Mouse (Mus musculus): ENCODE measurements around the gene Mb21d2.

DNA sequence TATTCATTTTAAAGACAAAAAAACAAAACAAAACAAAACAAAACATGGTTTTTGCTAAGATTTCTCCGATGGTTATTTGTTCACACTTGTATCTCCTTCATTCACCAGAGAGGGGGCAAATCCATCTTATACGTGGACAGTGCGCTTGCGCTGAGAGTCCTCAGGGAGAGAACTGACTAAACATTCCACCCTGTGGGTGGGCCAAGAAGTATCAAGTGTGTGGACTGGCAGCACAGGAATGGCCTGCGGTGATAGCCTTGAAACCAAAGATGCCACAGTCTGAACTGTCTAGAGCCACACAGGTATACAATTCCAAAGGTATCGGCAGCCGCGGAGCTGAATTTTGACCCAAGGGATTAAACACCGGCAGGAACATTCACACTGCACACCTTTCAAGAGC is 89.9 kb downstream of the Mb21d2 start:
- no peak for TF ChIP-seq CTCF (IDR thresholded peaks at IDR 0.05 in 2 of 3, conservative IDR thresholded peaks at IDR 0.05 in 1 of 3; ENCODE audit: control insufficient read depth in 1 of 3, insufficient read depth in 1 of 3, low read depth in 2 of 3, low read length in 3 of 3, poor library complexity in 1 of 3, severe bottlenecking in 1 of 3)
- no peak for TF ChIP-seq MYC (IDR thresholded peaks at IDR 0.05; ENCODE audit: low read depth, low read length)
- no peak for TF ChIP-seq NELFE (IDR thresholded peaks at IDR 0.05; ENCODE audit: low read depth, low read length)
- TF ChIP-seq SMC3 (IDR thresholded peaks at IDR 0.05; ENCODE audit: low read depth, low read length) = no peak
- no peak for TF ChIP-seq ZMIZ1 (IDR thresholded peaks at IDR 0.05; ENCODE audit: low read depth, low read length)
- no peak for TF ChIP-seq TAL1 (IDR thresholded peaks at IDR 0.05; ENCODE audit: low read length)
- no peak for TF ChIP-seq BHLHE40 (IDR thresholded peaks at IDR 0.05; ENCODE audit: borderline replicate concordance, low read depth, low read length)
